Mouse (Mus musculus) large intestine, adult 2 months (tissue): ENCODE data around the gene Cep126. TPM values are rescaled to one million over a fixed set of nuclear protein-coding genes. Genes with fewer than 3 reads are reported as not detected.

Experiments used
- DNase-seq: peaks from one replicate; pipeline ENCODE4 v3.0.0-alpha.2; 2012; ENCODE audit warnings: low read depth, low spot score
- WGBS: fragments of 180-500 bp; shearing (Covaris S2); methylation state at CpG from one replicate; pipeline ENCODE4 v1.1.7; 2018; 5-methylcytosine and 5-hydroxymethylcytosine counted together
- polyA plus RNA-seq: library from polyadenylated mRNA; depleted of rRNA; stranded (reverse); fragments of >200 nt; gene quantifications from 2 replicates; pipeline ENCODE4 v1.2.3, GENCODE M21; 2012; rRNA removed

Cep126 gene
- 0.12 and 0.16 TPM in 2 replicates for polyA plus RNA-seq

DNA sequence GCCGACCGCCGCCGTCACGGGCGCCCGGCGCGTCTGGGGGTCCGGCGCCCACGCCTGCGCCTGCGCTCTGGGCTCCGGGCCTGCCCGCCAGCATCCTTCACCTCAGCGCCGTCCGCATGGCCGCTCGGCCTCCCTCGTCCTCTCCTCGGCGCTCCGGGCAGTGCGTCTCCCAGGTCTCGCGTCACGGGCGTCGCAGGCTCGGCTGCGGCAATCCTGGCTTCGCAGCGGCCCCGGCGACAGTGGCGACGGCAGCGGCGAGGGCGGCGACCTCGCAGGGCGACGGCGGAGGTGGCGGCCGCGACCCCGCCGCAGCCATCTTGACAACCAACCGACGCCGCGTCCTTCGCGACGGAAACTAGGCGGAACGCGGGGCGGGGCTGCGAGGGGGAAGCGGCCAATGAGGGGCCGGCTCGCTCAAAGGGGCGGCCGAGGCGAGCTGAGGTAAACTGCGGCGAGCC is at the start of gene Cep126:
TSS of gene Cep126 (minus strand) at position 178 of the 458 bp plus-strand sequence.
- WGBS, result under 1% methylated on average over 72 of the region's 72 CpGs
- peak; percentile 46 for DNase-seq

DNA sequence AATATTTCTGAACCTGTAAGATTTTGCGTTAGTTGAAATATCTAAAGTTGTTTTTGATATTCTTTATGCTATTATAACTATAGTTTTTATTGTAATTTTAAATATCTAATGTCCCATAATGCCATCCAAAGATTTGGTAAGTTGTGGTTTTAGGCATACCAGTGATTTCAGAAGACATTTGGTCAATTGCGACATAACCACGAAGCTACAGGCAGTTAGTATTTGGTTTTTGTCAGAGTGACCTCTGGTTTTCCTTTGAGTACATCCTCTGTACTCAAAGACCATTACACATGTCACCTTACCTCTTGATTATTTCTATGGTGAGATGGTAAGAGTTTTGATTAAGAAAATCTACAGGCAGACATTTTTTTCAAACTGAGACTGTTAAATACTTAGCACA is 45.5 kb upstream of the Cep126 start:
- WGBS, result 79% methylated on average over 3 of the region's 3 CpGs
- no peak for DNase-seq

DNA sequence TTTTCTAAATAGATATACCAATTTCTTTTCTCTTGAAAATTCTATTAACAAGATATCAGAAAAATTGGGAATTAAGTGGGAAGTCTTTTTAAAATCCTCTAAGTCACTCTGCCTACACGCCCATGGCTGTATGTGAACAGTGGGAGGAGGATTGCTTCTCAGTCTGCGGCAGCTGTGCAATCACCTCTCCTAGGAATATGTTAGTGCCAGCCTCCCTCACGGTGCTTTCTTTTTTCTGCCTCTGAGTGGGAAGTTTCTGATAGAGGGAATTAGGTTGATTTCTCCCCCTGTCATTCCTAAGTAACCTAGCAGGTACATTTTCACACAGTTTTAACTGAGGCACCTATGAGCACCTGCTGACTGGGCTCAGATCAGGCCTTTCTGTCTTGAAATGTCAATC is 43.0 kb upstream of the Cep126 start:
- 66% methylated on average over 3 of the region's 3 CpGs for WGBS
- DNase-seq, result no peak

DNA sequence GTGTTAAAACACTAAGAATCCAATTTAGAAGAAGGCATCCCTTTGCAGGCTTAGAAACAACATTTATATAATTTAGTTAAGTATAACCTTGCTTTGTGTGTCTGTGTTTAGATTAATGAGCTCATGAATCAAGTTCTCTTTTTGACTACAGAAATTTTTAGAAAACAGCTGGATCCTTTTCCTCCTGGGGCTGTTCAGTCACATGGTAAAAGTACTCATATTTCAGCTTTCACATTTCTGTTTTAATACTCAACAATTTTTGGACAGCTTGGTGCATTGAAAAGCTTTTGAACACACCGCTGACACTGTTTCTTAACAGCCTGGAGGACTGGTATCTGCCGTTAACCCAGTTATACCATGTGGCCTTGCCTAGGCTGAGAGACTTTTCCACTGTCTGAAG is 22.9 kb upstream of the Cep126 start:
- 82% methylated on average over 2 of the region's 2 CpGs for WGBS

DNA sequence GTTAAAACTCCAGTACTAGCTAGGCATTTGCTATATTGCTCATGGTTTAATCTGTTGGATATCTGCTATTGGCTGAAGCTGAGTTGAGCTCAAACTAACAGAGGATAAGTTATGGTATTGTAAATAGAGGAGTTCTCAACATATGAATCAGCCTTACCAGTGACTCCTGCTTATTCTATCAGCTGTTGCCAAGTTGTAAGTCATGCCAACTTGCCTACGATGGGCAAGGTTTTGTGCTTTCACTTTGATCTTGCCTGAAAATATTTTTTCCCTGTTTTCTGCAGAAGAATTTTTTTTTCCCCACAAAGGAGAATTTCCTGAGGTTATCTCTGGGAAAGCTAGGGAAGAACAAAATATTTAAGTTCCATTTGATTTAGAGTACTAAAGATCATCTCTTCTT is 5.4 kb upstream of the Cep126 start:
- 27% methylated on average over 1 of the region's 1 CpGs for WGBS
- no peak for DNase-seq

More for the DNA sequence above, 22.9 kb upstream of the Cep126 start:
- DNase-seq, result no peak

DNA sequence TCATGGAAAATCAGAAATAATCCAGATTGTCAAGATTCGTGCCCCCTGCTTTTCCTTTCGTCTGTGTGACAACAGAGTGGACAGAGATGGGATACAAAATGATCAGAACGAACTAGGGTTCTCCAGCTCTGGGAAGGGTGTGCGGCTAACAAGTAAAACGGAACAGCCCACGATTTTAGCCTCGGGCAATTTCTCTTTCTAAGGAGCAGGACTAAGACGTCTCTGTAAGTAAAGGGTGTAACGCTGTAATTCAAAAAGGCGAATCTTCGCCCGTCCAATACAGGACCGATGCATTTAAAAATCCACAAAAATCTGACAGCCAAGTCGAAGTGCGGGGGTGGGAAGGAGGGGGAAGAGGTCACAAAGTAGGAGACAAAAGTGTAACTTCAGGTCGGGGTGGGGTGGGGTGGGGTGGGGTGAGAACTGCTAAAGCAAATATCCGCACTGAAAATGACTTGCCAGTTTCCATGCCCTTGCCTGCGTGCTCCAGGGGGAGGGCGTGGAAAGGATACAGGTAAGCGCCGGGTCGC is 443 bp downstream of the Cep126 start:
- DNase-seq, result no peak
- WGBS, result 2% methylated on average over 22 of the region's 22 CpGs

DNA sequence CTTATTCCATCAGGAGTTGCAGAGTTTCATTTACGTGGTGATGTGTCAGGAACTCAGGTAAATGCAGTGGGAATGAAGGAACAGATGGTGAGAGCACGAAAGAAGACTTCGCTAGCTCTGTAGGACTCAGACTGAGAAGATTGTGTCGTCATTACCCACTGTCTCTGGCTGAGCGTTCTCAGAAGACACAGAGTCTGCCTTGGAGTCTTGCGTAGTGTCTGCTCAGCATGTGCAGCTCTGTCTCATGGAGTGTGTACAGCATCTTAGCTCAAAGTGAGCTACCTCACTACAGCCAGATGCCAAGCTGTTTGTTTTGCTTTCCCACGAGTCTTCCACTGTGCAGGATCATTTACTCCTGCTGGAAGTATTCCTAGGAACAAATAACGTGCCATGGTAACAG is 10.6 kb downstream of the Cep126 start:
- 83% methylated on average over 8 of the region's 8 CpGs for whole genome bisulfite sequencing
- no peak for DNase-seq

DNA sequence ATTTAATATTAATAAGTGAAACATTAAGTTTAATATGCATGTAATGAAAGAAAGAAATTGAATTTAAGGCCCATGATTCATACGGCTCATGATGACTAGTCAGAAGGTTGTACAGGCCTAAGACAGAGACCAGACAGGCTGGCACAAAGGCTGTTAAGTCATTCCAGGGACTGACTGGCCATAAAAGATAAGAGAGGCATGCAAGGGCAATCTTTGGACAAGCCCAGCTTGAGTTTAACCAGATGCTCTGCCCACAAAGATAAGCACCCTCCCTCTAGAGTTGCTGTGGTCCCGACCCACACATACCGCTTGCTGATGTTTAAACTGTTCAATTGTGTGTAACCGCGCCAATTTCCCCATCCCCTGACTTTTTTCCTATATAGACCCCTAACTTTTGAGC is 19.6 kb downstream of the Cep126 start:
- no peak for DNase-seq
- WGBS, result 92% methylated on average over 5 of the region's 5 CpGs

DNA sequence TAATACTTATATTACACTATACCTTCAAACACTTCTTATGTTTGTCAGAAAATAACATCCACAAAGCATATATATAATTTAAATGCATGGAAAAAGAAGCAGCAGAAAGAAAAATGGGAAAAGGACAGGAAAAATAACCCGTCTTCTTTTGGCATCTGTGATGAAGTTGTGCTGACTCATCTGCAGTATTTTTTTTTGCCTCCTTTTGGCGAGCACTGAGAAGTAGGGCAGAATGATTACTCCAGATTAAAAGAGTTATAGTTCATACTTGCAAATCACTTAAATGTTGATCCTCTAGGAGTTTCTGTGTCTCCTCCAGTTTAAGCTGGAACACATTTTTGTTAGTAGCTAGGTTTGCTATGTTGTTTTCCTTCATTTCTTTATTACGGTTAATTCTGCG is 31.0 kb downstream of the Cep126 start:
- no peak for DNase-seq
- WGBS, result 83% methylated on average over 4 of the region's 4 CpGs

DNA sequence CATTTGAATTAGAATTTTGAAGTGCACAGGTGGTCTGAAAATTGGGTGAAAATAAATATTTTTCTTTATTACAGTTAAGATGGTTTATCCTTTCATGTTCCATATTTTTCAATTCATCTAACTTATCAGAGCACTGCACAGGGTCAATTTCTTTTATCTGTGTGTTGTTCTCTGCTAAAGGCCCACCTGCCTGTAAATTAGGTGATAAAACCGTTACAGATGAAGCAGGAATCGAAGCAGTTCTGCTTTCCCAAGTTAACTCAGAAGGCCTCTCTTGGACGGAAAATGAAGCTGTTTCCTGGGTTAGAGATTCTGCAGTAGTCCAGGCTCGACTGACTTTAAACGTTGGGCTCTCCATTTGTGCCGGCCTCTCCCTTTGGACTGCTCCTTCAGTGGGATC is 33.1 kb downstream of the Cep126 start:
- 75% methylated on average over 6 of the region's 6 CpGs for WGBS
- DNase-seq, result no peak

DNA sequence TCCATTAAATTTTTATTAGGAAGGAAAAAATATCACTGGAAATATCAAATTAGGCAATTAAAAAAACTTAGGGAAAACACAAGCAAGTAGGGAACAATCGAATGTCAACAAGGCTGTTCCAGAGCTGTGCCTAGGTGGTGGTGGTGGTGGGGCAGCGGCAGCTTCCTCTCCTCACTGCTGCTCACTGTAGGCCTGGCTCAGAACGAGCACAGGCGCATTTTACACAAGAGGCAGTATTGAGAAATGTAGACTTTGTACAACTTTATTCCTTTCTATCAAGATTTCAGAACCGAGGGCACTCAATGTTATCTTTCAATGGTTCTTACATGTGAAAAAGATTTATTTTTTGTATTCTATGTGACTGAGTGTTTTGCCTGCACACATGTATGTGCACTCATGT is 55.2 kb downstream of the Cep126 start:
- WGBS, result 71% methylated on average over 5 of the region's 5 CpGs
- DNase-seq, result no peak

DNA sequence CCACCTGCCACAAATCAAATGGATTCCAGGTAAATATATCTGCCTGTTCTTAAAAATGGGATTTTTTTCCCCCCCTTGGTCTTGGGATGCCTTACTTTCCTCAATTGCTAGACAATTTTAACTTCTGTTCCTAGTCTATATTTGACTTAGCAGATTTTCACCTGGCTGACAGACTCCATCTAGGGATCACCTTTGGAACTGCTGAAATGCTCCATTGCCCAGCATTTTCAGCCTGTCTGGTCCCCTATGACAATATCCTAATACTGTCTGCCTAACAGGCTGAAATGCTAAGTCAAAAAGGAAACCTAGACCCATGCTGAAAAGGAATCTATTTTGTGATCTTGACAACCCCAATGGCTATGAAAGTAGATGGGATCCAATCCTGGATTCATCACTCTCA is 59.7 kb downstream of the Cep126 start:
- no peak for DNase-seq

DNA sequence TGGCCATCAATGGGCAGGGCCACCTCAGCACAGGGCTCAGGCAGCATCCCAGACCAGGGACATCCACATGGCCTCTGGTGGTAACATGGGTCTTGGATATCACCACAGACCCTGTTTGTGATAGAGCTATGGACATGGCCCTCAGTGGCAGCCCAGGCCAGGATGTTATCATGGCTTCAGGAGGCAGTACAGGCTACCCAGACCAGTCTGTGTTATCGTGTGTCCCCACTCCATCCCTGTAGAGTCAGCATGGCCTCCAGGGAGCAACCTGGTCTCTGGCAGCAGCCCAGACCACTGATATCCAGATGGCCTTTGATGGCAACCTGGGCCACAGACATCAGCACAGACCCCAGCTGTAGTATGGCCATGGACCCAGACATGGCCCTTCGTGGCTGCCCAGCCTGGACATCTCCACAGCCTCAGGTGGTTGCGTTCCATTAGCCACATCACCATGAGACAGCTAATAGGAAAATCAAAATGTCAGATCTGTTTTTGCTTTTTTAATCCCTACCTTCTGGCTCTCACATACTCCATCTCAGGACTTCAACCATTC is 60.8 kb downstream of the Cep126 start:
- 92% methylated on average over 3 of the region's 3 CpGs for WGBS

DNA sequence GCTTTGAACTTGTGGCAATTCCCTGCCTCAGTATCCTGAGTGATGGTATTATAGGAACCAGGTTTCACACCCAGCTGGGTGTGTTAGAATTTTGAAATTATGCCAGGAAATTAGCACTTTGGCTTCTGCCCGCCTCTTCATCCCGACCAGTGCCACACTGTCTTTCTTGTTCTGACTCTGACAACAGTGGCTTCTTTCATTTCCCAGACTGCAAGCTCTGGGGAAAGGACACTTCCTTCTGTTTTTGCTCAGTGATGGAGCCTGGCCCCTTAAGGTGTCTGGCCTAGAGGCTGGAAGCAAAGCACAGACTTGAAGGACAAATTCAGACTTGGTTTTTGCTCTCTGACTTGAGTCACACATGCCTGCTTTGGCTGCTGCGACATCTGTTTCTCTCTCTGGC is 74.5 kb downstream of the Cep126 start:
- DNase-seq, result no peak
- WGBS, result 45% methylated on average over 3 of the region's 3 CpGs

More for the DNA sequence above, 60.8 kb downstream of the Cep126 start:
- DNase-seq, result no peak

DNA sequence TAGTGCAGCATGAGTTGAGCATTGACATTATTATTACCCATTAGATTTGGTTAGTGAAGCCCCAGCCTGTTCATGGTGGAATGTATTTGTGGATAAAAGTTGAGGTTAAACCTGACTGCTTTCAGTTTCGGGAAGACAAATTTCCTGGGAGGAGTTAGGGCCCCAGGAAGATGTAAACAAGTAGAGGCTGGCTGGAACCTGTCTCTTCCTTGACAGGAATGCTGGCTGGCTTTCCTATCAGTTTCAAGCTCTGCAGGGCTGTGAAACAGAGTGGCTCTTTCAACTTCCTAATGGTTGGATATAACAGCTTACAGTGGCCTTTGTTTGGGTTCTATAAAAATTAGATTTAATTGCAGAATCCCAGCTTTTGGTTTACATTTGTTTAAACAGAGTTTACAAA is 79.3 kb downstream of the Cep126 start:
- DNase-seq, result no peak
- 2% methylated on average over 1 of the region's 1 CpGs for WGBS

DNA sequence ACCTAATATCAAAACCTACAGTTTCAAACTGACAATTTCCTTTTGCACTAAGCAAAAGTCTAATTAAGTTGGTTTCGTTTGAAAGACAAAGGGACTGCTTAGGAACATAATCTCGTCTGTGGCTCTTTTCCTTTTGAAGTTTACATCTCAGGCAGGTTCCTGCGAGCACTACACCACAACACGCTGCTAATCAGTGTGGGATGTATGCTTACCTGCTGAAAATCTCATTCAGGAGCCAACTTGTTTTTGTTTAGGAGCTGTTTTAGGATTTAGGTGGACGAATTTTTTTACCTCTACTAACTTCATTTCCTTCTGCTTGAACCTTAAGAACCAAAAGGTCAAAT is 91.1 kb downstream of the Cep126 start:
- DNase-seq, result no peak
- 17% methylated on average over 5 of the region's 5 CpGs for whole genome bisulfite sequencing

DNA sequence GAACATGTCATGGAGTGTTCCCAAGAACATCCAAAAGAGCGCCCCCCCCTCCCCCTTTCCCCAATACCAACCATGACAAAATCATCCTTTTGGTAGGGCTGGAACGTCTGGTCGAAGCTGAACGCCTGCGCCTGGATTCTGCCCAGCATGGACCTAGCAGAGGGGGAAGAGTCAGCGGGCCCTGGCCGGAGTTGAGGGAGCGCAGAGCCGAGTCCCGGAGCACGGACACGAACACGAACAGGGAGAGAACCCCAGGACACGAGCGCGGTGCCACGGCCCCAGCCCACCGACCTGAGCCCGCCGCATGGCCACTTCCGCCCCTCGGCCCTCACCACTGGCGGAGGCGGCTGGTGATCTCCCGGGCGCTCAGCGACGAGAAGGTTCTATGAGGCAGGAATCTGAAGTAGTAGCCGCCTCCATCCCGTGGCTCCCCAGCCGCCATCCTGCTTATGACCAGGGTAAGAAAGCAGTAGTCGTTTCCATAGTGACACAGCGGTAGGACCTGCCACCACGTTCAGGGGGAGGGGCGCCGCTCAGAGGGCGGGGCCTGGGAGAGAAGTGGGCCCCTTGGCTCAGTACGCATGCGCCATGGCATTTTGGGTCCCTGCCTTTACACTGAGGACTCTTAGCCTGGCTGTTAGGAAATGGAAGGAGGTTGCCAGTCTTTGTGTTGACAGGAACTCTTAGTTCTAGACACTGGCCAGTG is 91.6 kb downstream of the Cep126 start, which contains the start of gene Cfap300:
TSS of gene Cfap300 (minus strand) at position 486 of the 706 bp plus-strand sequence.
- WGBS, result under 1% methylated on average over 39 of the region's 39 CpGs
- DNase-seq, result peak; percentile 70

DNA sequence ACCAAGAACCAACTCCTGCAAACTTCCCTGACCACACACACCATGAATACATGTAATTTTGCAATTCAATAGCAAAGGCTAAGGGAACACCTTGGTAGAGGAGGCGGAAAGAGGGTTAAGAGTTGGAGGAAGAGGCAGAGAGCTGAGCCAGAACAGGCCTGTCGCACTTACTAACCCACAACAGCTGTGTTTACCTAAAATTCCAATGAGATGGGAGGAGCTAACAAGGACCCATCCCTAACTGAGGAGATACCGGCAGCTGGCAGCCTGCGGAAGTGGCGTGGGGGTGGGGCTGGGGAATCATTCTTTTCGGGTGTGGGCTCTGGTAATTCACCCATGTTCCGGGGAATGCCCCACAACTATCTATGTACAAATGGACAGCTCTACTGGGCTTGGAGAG is 98.5 kb downstream of the Cep126 start:
- WGBS, result 5% methylated on average over 7 of the region's 7 CpGs
- DNase-seq, result peak; percentile 38

DNA sequence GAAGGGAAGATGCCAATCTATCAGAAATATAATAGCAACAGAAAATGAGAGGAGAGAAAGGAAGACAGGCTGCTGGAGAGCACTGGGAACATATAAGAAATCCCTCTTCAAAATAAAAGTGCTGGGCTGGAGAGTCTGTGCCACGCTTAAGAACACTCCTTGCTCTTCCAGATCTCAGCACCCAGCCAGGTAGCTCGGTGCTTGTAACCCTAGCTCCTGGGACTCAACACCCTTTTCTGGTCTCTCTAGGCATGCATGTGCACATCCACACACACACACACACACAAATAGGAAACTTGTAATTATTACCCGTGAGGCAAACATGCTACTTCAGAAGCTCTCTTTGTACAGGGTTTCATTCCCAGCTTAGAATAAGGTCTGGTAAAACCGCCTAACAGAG is 99.0 kb downstream of the Cep126 start:
- WGBS, result 39% methylated on average over 4 of the region's 4 CpGs
- DNase-seq, result no peak

DNA sequence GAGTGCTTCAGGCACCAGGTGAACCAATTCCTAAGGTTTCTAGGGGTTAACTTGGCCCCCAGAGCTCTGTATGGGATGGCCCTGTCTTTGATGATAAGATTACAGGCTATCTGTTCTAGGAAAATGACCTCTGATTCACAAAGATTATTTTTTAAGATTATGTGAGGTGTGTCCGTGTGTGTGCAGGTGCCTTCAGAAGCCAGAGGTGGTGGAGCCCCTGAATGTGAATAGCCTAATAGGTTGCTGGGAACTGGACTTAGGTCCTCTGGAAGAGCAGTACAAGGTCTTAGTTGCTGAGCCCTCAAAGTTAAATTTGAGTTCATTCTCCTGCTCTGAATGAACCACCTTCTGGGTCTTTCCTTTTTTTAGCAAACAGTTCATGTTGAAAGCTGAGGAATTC is 100.0 kb downstream of the Cep126 start:
- 31% methylated on average over 1 of the region's 1 CpGs for WGBS
- no peak for DNase-seq

DNA sequence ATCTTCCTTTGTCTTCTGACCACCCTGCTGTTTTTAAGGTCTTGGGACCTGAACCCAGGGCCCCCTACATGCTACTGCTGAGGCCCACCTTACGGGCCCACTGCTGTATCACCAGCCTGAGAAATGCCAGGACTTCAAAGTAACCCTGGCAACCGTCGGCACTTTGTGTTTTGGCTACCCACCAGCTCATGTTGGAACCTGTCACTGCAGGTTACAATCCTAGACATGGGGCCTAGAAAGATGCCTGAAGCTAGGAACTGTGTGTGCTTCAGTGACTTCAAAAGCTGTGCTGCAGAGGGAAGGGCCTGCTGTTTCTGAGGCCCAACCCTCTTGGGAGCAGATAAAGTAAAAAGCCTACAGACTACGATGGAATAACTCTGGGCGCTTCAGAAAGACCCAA is 101.2 kb downstream of the Cep126 start:
- WGBS, result 90% methylated on average over 5 of the region's 5 CpGs
- DNase-seq, result no peak
